Comparison of ENCODE assay signal across 22 mouse cellular contexts in genomic region chr1:129595447-129595846, GRCm38 (mm10).
DNase-seq lines count a peak whose midpoint lies in the region; ATAC-seq lines count a peak whose summit lies in the region.
"Had no signal": no experiment of that assay in that cellular context is flagged by ENCODE, and none has a peak within 500 bp of the region (broad histone marks: within the 10 kb centered on the region; RNA-seq: fewer than 3 reads in every experiment).

No protein-coding gene starts in this region.

- no peak overlapping the region for H3K9ac ChIP-seq in forebrain, embryonic 15.5 days (replicated peaks)
- H3K9ac ChIP-seq in forebrain, embryonic 13.5 days, result no peak overlapping the region
- no peak overlapping the region for H3K9ac ChIP-seq in kidney, embryonic 15.5 days
- H3K9ac ChIP-seq: hindbrain, embryonic 15.5 days had no signal

- no peak overlapping the region for H3K4me3 ChIP-seq in forebrain, embryonic 15.5 days
- no peak overlapping the region for H3K4me3 ChIP-seq in forebrain, embryonic 13.5 days
- no peak overlapping the region for H3K4me3 ChIP-seq in kidney, embryonic 15.5 days (replicated peaks)
- H3K4me3 ChIP-seq: erythroblast, embryonic 14.5 days; forebrain, embryonic 10.5 days; gastrocnemius, adult 2 months; hindbrain, embryonic 10.5 days; hindbrain, embryonic 15.5 days had no signal

- no peak overlapping the region for H3K4me2 ChIP-seq in forebrain, embryonic 15.5 days (replicated peaks)
- no peak overlapping the region for H3K4me2 ChIP-seq in forebrain, embryonic 13.5 days
- H3K4me2 ChIP-seq in kidney, embryonic 15.5 days, result no peak overlapping the region
- H3K4me2 ChIP-seq: hindbrain, embryonic 15.5 days had no signal

- H3K27ac ChIP-seq in forebrain, embryonic 15.5 days (replicated peaks), result no peak overlapping the region
- no peak overlapping the region for H3K27ac ChIP-seq in forebrain, embryonic 13.5 days
- H3K27ac ChIP-seq in kidney, embryonic 15.5 days, result no peak overlapping the region
- H3K27ac ChIP-seq: forebrain, embryonic 10.5 days; gastrocnemius, adult 2 months; hindbrain, embryonic 10.5 days; hindbrain, embryonic 15.5 days had no signal

- no peaks in the 10 kb centered on the region for H3K4me1 ChIP-seq in forebrain, embryonic 15.5 days
- H3K4me1 ChIP-seq in forebrain, embryonic 13.5 days, result no peaks in the 10 kb centered on the region
- 0 out of 2 replicates have a peak, but pooled peaks cover 2% of the 10 kb centered on the region for H3K4me1 ChIP-seq in kidney, embryonic 15.5 days
- H3K4me1 ChIP-seq: forebrain, embryonic 10.5 days; hindbrain, embryonic 10.5 days; hindbrain, embryonic 15.5 days had no signal

- H3K36me3 ChIP-seq in forebrain, embryonic 15.5 days, result no peaks in the 10 kb centered on the region
- no peaks in the 10 kb centered on the region for H3K36me3 ChIP-seq in forebrain, embryonic 13.5 days (ENCODE audit: poor library complexity, severe bottlenecking)
- H3K36me3 ChIP-seq in kidney, embryonic 15.5 days, result no peaks in the 10 kb centered on the region
- H3K36me3 ChIP-seq: forebrain, embryonic 10.5 days; hindbrain, embryonic 10.5 days; hindbrain, embryonic 15.5 days had no signal

- no peaks in the 10 kb centered on the region for H3K27me3 ChIP-seq in forebrain, embryonic 15.5 days
- H3K27me3 ChIP-seq in forebrain, embryonic 13.5 days, result no peaks in the 10 kb centered on the region
- H3K27me3 ChIP-seq in kidney, embryonic 15.5 days, result no peaks in the 10 kb centered on the region
- H3K27me3 ChIP-seq: CH12.LX; hindbrain, embryonic 15.5 days; Patski had no signal

- ATAC-seq in forebrain, embryonic 15.5 days (replicated peaks), result 0 out of 2 replicates have a peak, but pooled peaks have one; percentile 35
- ATAC-seq in forebrain, embryonic 13.5 days, result no peak
- ATAC-seq in kidney, embryonic 15.5 days (replicated peaks; ENCODE audit: low FRiP score), result peak; percentile 62
- ATAC-seq: activated CD4-positive, CD25-positive, alpha-beta regulatory T cell, adult 4 months; inflammation-experienced regulatory T-cells, adult 6 months; Patski had no signal

- WGBS in forebrain, embryonic 15.5 days, result 87% methylated on average over 13 of the region's 13 CpGs
- 88% methylated on average over 13 of the region's 13 CpGs for WGBS in forebrain, embryonic 13.5 days
- 77% methylated on average over 13 of the region's 13 CpGs for WGBS in kidney, embryonic 15.5 days

- no peaks in the 10 kb centered on the region for H3K9me3 ChIP-seq in forebrain, embryonic 15.5 days
- no peaks in the 10 kb centered on the region for H3K9me3 ChIP-seq in forebrain, embryonic 13.5 days (replicated peaks)
- no peaks in the 10 kb centered on the region for H3K9me3 ChIP-seq in kidney, embryonic 15.5 days (replicated peaks)
- H3K9me3 ChIP-seq: forebrain, embryonic 10.5 days; hindbrain, embryonic 10.5 days; hindbrain, embryonic 15.5 days had no signal

- DNase-seq in kidney, adult 8-10 months, result no peak
- peak; percentile 5 to 36 for DNase-seq in kidney, postnatal 25 days
- DNase-seq in kidney, postnatal 14 days, result no peak
- no peak for DNase-seq in left cerebral cortex, adult 18-20 months (ENCODE audit: low spot score in 2 of 2)
- DNase-seq: adrenal gland, postnatal 14 days; cerebellum, adult 11-12 months; cerebellum, adult 9-10 months; cerebellum, postnatal 25 days; gastrocnemius, adult 2 months; gastrocnemius, postnatal 25 days; heart, postnatal 14 days had no signal

Comparison
In these comparisons a context has a peak if more than half of its experiments do, and no peak if none do; other contexts are left out.
1. DNase-seq: peak in kidney, postnatal 25 days (2 of 2); none in kidney, adult 8-10 months (0 of 2), kidney, postnatal 14 days (single experiment) and left cerebral cortex, adult 18-20 months (0 of 2).